Mouse (Mus musculus): ENCODE results near the gene Hcst. TPM values are rescaled to one million over a fixed set of nuclear protein-coding genes. Genes with fewer than 3 reads are reported as not detected.

Hcst gene
- total and polyA plus RNA-seq, 3 experiments, result 11.8 to 11.9 (median 11.8) TPM

DNA sequence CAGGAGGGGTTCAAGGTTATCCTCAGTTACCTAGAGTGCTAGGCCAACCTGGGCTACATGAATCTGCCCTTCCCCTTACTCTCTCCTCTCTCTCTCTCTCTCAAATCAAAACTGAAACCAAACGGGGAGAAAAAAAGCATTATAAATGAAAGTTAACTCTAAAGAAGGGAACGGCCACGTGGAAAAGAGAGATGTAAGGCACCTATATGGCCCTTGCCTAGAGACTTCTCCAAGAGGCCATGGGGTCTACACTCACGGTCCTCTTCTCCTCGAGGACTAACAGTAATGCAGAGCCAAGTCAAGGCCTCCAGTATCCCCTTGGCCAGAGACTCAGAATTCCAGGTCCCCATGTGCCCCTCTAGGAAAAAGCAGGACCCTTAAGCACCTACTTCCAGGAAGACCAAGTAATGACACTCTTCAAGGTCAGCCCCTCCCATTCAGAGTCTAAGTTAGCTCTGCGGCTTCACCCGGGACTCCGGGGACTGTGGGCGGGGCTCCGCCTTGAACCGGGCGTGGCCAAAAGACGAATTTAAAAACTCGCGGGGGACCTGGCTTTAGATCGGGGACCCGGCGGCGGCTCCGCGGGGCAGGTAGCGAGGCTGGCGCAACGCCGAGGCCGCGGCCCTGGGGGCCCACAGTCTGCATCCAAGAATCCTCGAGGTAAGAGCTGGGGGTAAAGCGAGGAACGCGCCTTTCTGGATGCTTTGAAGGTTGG is 1.7 kb upstream of the Hcst start, which contains the start of gene Nfkbid (continued):
- TF ChIP-seq E2F4 (IDR thresholded peaks at IDR 0.05; ENCODE audit: insufficient replicate concordance, low read depth, low read length), result no peak
- peak; percentile 21; the same call in 1 of the 2 replicates for TF ChIP-seq IRF4 (IDR thresholded peaks at IDR 0.05; ENCODE audit: low read depth, low read length)

DNA sequence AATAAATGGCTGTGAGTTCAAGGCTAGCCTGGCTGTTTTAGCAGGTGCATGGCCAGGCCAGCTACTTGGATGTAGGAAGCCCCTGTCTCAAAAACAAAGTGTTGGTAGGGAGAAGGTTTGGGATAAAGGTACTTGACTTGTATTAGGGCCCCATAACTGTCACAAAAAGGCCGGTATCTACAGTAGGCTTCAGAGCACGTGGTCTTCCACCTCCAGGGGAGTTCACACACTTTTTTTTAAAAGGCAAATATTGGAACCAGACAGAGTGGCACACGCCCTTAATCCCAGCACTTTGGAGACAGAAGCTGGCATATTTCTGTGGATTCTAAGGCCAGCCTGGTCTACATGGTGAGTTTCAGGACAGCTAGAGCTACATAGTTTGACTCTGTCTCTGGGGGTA is 1.0 kb upstream of the Hcst start:
- H3K4me1 ChIP-seq (ENCODE audit: control insufficient read depth in 1 of 2, insufficient read depth in 2 of 2), result peaks cover 9 to 66% of the 10 kb centered on the region in 2 experiments
- H3K9me3 ChIP-seq (replicated peaks; ENCODE audit: low read length), result peaks cover 8% of the 10 kb centered on the region
- dilution Hi-C loops (cut with MboI; ENCODE audit: extremely low pct_ligation_motif_present, extremely low pct_unique_long_range_greater_than_20kb, low sequenced_read_pairs), result no loop called here
- peaks cover 22% of the 10 kb centered on the region for H3K79me2 ChIP-seq (replicated peaks; ENCODE audit: control insufficient read depth, extremely low read depth, insufficient read depth, poor library complexity, severe bottlenecking)
- TF ChIP-seq RCOR1 (conservative IDR thresholded peaks at IDR 0.05; ENCODE audit: low read depth, low read length) (no peak), MAX (IDR thresholded peaks at IDR 0.05; ENCODE audit: low read length) (peak; percentile 92), MAFK (IDR thresholded peaks at IDR 0.05; ENCODE audit: insufficient replicate concordance, low read length) (no peak), IRF4 (IDR thresholded peaks at IDR 0.05; ENCODE audit: low read depth, low read length) (no peak), ELF1 (IDR thresholded peaks at IDR 0.05; ENCODE audit: low read depth, low read length) (no peak), CTCF (conservative IDR thresholded peaks at IDR 0.05 in 1 of 2, IDR thresholded peaks at IDR 0.05 in 1 of 2; ENCODE audit: low read depth in 2 of 2, low read length in 2 of 2) (no peak), ZC3H11A (IDR thresholded peaks at IDR 0.05; ENCODE audit: low read depth, low read length) (no peak), ZNF384 (IDR thresholded peaks at IDR 0.05; ENCODE audit: low read depth, low read length) (0 out of 2 replicates have a peak, but pooled peaks have one; percentile 9), JUND (conservative IDR thresholded peaks at IDR 0.05; ENCODE audit: low read depth, low read length) (no peak), TBP (conservative IDR thresholded peaks at IDR 0.05; ENCODE audit: low read depth, low read length) (no peak)
- in situ Hi-C loops (cut with MboI; ENCODE audit: low pct_ligation_motif_present, low pct_unique_long_range_greater_than_20kb, low sequenced_read_pairs), result no loop called here
- no peaks in the 10 kb centered on the region for H3K27me3 ChIP-seq (replicated peaks)
- peak overlapping the region; percentile 96; the same call in 1 of the 2 replicates for H3K9ac ChIP-seq (ENCODE audit: insufficient read depth, low read depth)
- peak overlapping the region; percentile 58 to 93 (median 85) for H3K4me3 ChIP-seq (replicated peaks in 1 of 3; ENCODE audit: low read depth in 2 of 3, low read length in 2 of 3, poor library complexity in 1 of 3)
- peak overlapping the region; percentile 88 for H3K27ac ChIP-seq (ENCODE audit: insufficient read depth, low read depth)
- no peak for DNase-seq (ENCODE audit: extremely low read depth)
- H3K4me2 ChIP-seq (ENCODE audit: insufficient read depth, low read depth, poor library complexity, severe bottlenecking), result peak overlapping the region; percentile 72
- H3K36me3 ChIP-seq (replicated peaks in 1 of 2; ENCODE audit: control insufficient read depth in 1 of 2, insufficient read depth in 1 of 2, low read length in 1 of 2), result peaks cover 22 to 37% of the 10 kb centered on the region in 2 experiments

DNA sequence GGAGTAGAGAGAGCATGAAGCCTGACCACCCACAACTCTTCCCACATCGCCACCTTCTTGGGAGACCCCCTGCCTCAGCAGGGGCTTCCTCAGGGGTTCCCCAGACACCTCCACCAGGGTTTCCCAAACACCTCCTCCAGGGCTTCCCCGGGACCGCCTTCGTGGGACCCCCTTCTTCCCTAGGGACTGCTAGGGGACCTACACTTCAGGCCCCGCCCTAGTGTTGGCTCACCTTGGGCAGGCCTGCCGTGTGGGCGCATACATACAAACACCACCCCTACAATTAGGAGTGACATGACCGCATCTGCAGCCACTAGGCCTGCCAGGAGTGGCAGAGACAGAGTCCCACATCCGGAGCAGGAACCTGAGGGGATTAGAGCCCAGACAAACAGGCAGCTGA is 1.8 kb downstream of the Hcst start:
- in situ Hi-C loops (cut with MboI; ENCODE audit: low pct_ligation_motif_present, low pct_unique_long_range_greater_than_20kb, low sequenced_read_pairs), result no loop called here
- no peak overlapping the region for H3K4me2 ChIP-seq (ENCODE audit: insufficient read depth, low read depth, poor library complexity, severe bottlenecking)
- no peak overlapping the region for H3K4me3 ChIP-seq (replicated peaks in 1 of 3; ENCODE audit: low read depth in 2 of 3, low read length in 2 of 3, poor library complexity in 1 of 3)
- H3K36me3 ChIP-seq (replicated peaks in 1 of 2; ENCODE audit: control insufficient read depth in 1 of 2, insufficient read depth in 1 of 2, low read length in 1 of 2), result peaks cover 0 to 8% of the 10 kb centered on the region in 2 experiments
- H3K79me2 ChIP-seq (replicated peaks; ENCODE audit: control insufficient read depth, extremely low read depth, insufficient read depth, poor library complexity, severe bottlenecking), result peaks cover 11% of the 10 kb centered on the region
- H3K27me3 ChIP-seq (replicated peaks), result no peaks in the 10 kb centered on the region
- dilution Hi-C loops (cut with MboI; ENCODE audit: extremely low pct_ligation_motif_present, extremely low pct_unique_long_range_greater_than_20kb, low sequenced_read_pairs), result no loop called here
- no peak for DNase-seq (ENCODE audit: extremely low read depth)
- peaks cover 10% of the 10 kb centered on the region for H3K9me3 ChIP-seq (replicated peaks; ENCODE audit: low read length)
- no peak overlapping the region for H3K9ac ChIP-seq (ENCODE audit: insufficient read depth, low read depth)
- TF ChIP-seq RCOR1 (conservative IDR thresholded peaks at IDR 0.05; ENCODE audit: low read depth, low read length) (no peak), ETS1 (conservative IDR thresholded peaks at IDR 0.05; ENCODE audit: low read depth, low read length) (peak; percentile 55)
- H3K4me1 ChIP-seq (ENCODE audit: control insufficient read depth in 1 of 2, insufficient read depth in 2 of 2), result peaks cover 16 to 61% of the 10 kb centered on the region in 2 experiments
- no peak overlapping the region for H3K27ac ChIP-seq (ENCODE audit: insufficient read depth, low read depth)
